Mouse (Mus musculus) testis, adult 2 months (tissue): ENCODE data around the gene Mia3.

Experiments
- CTCF ChIP-seq: fragments of 200-500 bp; IDR thresholded peaks from 2 replicates; pipeline ENCODE4 v1.5.1; 2012; ENCODE audit warnings: low read depth, mild to moderate bottlenecking, inconsistent platforms, low read length, moderate library complexity; ENCODE audit not compliant: control insufficient read depth, insufficient read depth, insufficient replicate concordance
- POLR2A ChIP-seq: fragments of 200-500 bp; IDR thresholded peaks from 2 replicates; pipeline ENCODE4 v1.6.1; 2012; ENCODE audit warnings: low read depth, mild to moderate bottlenecking, inconsistent platforms, low read length, moderate library complexity; ENCODE audit not compliant: control insufficient read depth

GRCm38 (mm10) chr1:183382621-183383020, 13.3 kb upstream of the Mia3 start:
- no peak for TF ChIP-seq CTCF
- no peak for TF ChIP-seq POLR2A
